9 mouse cellular contexts compared by ENCODE assay signal in the genomic region with DNA sequence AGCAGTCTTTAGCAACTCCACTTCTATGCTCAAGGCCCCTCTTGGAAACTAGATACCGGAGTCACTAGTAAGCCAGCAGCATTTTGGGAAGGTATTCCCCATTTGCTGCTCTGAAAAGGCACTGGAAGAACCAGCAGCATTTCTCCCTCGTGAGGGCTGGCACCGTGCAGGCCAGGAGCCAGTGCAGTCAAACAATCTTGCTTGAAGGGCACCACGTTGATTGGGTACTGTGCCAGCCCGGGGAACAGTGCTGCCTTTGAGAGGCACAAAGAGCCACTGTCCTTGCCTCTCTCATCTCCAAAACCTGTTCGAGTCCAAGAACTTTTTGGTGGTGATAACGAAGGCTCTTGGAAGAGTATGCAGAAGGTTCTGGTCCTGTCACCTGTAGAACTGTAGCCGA. TPM values are rescaled to one million over a fixed set of nuclear protein-coding genes. Genes with fewer than 3 reads are reported as not detected.
DNase-seq lines count a peak whose midpoint lies in the region; ATAC-seq and TF ChIP-seq lines count a peak whose summit lies in the region.
"Had no signal": no experiment of that assay in that cellular context is flagged by ENCODE, and none has a peak within 500 bp of the region (broad histone marks: within the 10 kb centered on the region; RNA-seq: fewer than 3 reads in every experiment).

No protein-coding gene starts in this region.

- DNase-seq in cerebellum, postnatal 14 days, result peak; percentile 19 to 35
- peak; percentile 79 for DNase-seq in layer of hippocampus, adult 9-11 months
- peak; percentile 32 to 34 for DNase-seq in right cerebral cortex, postnatal 36 days (ENCODE audit: low spot score in 2 of 2)
- DNase-seq in stomach, postnatal 0 days (ENCODE audit: low spot score), result no peak
- DNase-seq in adrenal gland, adult 18-20 months (ENCODE audit: low spot score in 2 of 2), result no peak

- TF ChIP-seq CTCF in stomach, postnatal 0 days (IDR thresholded peaks at IDR 0.05; ENCODE audit: low read depth), result no peak

- no peak for TF ChIP-seq EP300 in stomach, postnatal 0 days (optimal IDR thresholded peaks at IDR 0.05)

- H3K36me3 ChIP-seq in hindbrain, embryonic 15.5 days, result no peaks in the 10 kb centered on the region
- H3K36me3 ChIP-seq in hindbrain, embryonic 13.5 days, result no peaks in the 10 kb centered on the region
- H3K36me3 ChIP-seq in stomach, postnatal 0 days (ENCODE audit: control insufficient read depth, insufficient read depth, low read length), result no peaks in the 10 kb centered on the region
- H3K36me3 ChIP-seq: limb, embryonic 13.5 days had no signal

- no peak overlapping the region for H3K4me2 ChIP-seq in hindbrain, embryonic 15.5 days
- H3K4me2 ChIP-seq in hindbrain, embryonic 13.5 days, result no peak overlapping the region
- no peak overlapping the region for H3K4me2 ChIP-seq in stomach, postnatal 0 days (replicated peaks; ENCODE audit: low read depth)
- H3K4me2 ChIP-seq: limb, embryonic 13.5 days had no signal

- no peaks in the 10 kb centered on the region for H3K4me1 ChIP-seq in hindbrain, embryonic 15.5 days (replicated peaks)
- H3K4me1 ChIP-seq in hindbrain, embryonic 13.5 days (replicated peaks), result no peaks in the 10 kb centered on the region
- H3K4me1 ChIP-seq in stomach, postnatal 0 days (replicated peaks; ENCODE audit: control insufficient read depth, insufficient read depth), result no peaks in the 10 kb centered on the region
- H3K4me1 ChIP-seq: limb, embryonic 13.5 days had no signal

- ATAC-seq in hindbrain, embryonic 15.5 days (ENCODE audit: low FRiP score, low read depth), result peak; percentile 83
- ATAC-seq in hindbrain, embryonic 13.5 days (ENCODE audit: low FRiP score), result no peak
- no peak for ATAC-seq in stomach, postnatal 0 days (ENCODE audit: low FRiP score, low TSS enrichment)
- ATAC-seq: inflammation-experienced regulatory T-cells, adult 6 months had no signal

- H3K27me3 ChIP-seq in hindbrain, embryonic 15.5 days, result no peaks in the 10 kb centered on the region
- no peaks in the 10 kb centered on the region for H3K27me3 ChIP-seq in hindbrain, embryonic 13.5 days
- no peaks in the 10 kb centered on the region for H3K27me3 ChIP-seq in stomach, postnatal 0 days (ENCODE audit: control insufficient read depth, insufficient read depth, low read length)
- H3K27me3 ChIP-seq: limb, embryonic 13.5 days had no signal

- 77% methylated on average over 8 of the region's 8 CpGs for WGBS in hindbrain, embryonic 15.5 days
- WGBS in hindbrain, embryonic 13.5 days, result 82% methylated on average over 8 of the region's 8 CpGs
- 86% methylated on average over 8 of the region's 8 CpGs for WGBS in stomach, postnatal 0 days

- H3K9ac ChIP-seq in hindbrain, embryonic 15.5 days, result no peak overlapping the region
- no peak overlapping the region for H3K9ac ChIP-seq in hindbrain, embryonic 13.5 days
- no peak overlapping the region for H3K9ac ChIP-seq in stomach, postnatal 0 days (ENCODE audit: low read length)
- H3K9ac ChIP-seq: limb, embryonic 13.5 days had no signal

- no peak overlapping the region for H3K4me3 ChIP-seq in hindbrain, embryonic 15.5 days
- no peak overlapping the region for H3K4me3 ChIP-seq in hindbrain, embryonic 13.5 days
- no peak overlapping the region for H3K4me3 ChIP-seq in stomach, postnatal 0 days (ENCODE audit: low read depth, low read length)
- H3K4me3 ChIP-seq: limb, embryonic 13.5 days had no signal

- no peaks in the 10 kb centered on the region for H3K9me3 ChIP-seq in hindbrain, embryonic 15.5 days
- H3K9me3 ChIP-seq in hindbrain, embryonic 13.5 days, result no peaks in the 10 kb centered on the region
- no peaks in the 10 kb centered on the region for H3K9me3 ChIP-seq in stomach, postnatal 0 days (ENCODE audit: control insufficient read depth, low read length)
- H3K9me3 ChIP-seq: limb, embryonic 13.5 days had no signal

- H3K27ac ChIP-seq in hindbrain, embryonic 15.5 days (replicated peaks), result no peak overlapping the region; the same call in 1 of the 2 replicates
- H3K27ac ChIP-seq in hindbrain, embryonic 13.5 days, result no peak overlapping the region
- no peak overlapping the region for H3K27ac ChIP-seq in stomach, postnatal 0 days (replicated peaks)
- H3K27ac ChIP-seq: limb, embryonic 13.5 days had no signal

RNA-seq across cellular contexts. Expression of gene Arhgap21, which starts 33.9 kb away (rescaled TPM):
- 36.8 and 36.9 TPM in 2 replicates for polyA plus RNA-seq in hindbrain, embryonic 15.5 days (2015; fragmentation: Nextera tagmentation; extraction: Ambion mirVana)
- polyA plus RNA-seq in hindbrain, embryonic 13.5 days (2015; fragmentation: Nextera tagmentation; extraction: Ambion mirVana), result 35.6 and 41.1 TPM in 2 replicates
- 5.2 and 5.5 TPM in 2 replicates for polyA plus RNA-seq in stomach, postnatal 0 days (2015; fragmentation: Nextera tagmentation; extraction: Ambion mirVana)
- 10 to 100 TPM; 55.5 to 67.8 TPM for total RNA-seq in adrenal gland, adult 18-20 months (2021)

Comparison
In these comparisons a context has a peak if more than half of its experiments do, and no peak if none do; other contexts are left out.
1. DNase-seq: peak in cerebellum, postnatal 14 days (2 of 2), layer of hippocampus, adult 9-11 months (single experiment) and right cerebral cortex, postnatal 36 days (2 of 2); none in stomach, postnatal 0 days (single experiment) and adrenal gland, adult 18-20 months (0 of 2).